Mouse (Mus musculus) gastrocnemius, postnatal 4 days (tissue): ENCODE measurements at regions not wholly inside any gene's neighbourhood (a gene's known extent, or its start where the extent isn't known, plus 50 kb on each side); places are given as distances from the start of the nearest gene placed in this dataset.

Experiments
- DNase-seq, 2 experiments: peaks; one replicate each; pipeline ENCODE4 v3.0.0; 2021 to 2022; ENCODE audit warnings: low spot score in 2 of 2, mixed read lengths in 2 of 2

- DNase-seq, result no peak
These were observed 170.0 kb downstream of the Ppargc1a start for GRCm38 (mm10) chr5:51397528-51397927.

DNA sequence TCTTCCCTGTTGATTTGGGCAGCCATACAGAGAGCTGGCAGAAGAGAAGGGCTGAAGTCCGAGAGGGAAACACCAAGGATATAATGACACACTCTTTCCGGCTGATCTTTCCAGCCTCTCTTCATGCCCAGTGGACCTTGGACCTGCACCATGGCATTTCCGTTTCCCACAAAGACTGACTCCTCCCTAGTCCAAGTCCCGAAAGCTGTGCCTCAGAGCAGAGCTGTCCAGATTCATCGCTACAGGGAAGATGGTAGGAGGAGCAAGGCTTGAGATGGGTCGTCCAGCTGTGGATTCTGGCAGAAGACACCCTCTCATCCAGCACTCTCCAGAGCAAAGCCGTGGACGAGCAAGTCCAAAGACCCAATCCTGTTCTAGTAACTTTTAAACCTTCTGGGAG lies 176.2 kb downstream of the Ppargc1a start:
- peak in 1 of 2 experiments; percentile 19 for DNase-seq

DNA sequence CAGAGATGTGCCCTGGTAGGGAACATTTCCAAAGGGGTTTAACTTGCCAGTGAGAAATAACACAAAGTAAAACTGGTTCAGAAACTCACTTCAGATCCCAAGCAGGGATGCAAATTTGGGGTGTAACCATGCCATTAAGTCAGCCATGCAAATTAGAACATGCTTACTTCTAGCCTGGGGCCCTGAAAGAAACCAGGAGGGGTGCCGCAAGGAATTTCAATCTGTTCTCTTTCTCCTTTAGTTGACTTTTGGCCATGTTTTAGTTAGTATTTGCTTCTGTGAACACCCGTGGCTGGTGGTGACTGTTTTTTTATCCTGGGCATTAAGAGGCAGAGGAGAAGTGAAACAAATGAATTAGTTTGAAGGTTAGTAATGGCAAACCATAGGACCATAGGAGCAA lies 179.8 kb downstream of the Ppargc1a start:
- no peak for DNase-seq

- DNase-seq, result no peak
These were observed 181.1 kb downstream of the Ppargc1a start for GRCm38 (mm10) chr5:51386409-51386808.

DNA sequence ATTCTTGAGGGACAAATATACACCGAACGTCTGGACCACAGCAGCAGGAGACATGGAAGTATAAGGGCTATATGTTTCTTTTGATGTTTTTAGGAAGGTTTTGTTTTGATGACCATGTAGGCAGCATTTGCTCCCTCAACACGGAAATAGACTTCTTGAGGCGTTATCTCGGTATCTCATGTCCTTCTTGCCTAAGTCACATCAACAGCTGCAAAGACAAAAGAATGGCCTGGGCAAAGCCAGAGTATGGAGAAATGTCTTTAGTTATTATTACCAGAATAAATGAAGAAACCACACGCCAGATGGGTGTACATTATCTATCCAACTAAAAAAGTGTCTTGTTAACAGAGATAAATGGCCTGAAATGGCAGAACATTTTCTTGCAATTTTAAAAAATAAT lies 183.2 kb downstream of the Ppargc1a start:
- no peak for DNase-seq

GRCm38 (mm10) chr5:51359101-51359500 lies 208.4 kb downstream of the Ppargc1a start:
- no peak for DNase-seq

DNA sequence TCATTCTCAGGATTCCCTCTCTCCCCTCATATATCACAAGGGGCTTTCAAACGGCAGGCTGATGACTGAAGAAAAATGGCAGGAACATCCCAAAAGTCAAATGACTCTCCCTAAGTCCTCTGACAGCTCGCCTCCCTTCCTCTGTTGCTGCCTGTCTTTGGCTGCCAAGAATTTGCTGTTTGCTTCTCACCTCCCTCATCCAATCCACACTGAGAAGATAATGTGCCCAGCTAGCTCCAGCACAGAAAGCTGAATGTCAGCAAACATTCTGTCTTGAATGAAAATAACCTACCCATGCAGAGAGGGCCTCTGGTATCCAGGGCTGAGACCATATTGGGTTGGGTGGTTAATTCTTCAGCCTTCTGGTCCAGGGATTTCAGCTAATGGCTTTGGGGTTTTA lies 219.3 kb downstream of the Ppargc1a start:
- no peak for DNase-seq

GRCm38 (mm10) chr5:51329142-51329541 lies 238.4 kb downstream of the Ppargc1a start:
- DNase-seq, result no peak

DNA sequence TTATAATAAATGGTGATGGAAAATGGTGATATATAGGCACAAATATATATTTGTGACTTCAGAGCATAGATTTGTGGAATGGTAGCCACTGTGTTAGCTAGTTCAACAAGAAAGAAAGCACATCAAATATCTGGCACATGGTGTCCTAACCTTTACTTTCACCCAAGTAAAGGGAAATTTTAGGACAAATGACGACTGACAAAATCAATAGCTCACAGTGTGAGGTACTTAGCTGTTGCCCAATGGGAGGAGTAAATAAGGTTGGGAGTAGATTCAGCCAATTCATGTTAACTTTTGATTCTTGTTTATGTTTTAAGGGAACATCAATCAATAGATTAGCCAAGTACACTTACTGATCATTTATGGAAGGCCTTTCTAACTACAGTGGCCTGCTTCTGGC lies 278.3 kb downstream of the Ppargc1a start:
- no peak for DNase-seq

DNA sequence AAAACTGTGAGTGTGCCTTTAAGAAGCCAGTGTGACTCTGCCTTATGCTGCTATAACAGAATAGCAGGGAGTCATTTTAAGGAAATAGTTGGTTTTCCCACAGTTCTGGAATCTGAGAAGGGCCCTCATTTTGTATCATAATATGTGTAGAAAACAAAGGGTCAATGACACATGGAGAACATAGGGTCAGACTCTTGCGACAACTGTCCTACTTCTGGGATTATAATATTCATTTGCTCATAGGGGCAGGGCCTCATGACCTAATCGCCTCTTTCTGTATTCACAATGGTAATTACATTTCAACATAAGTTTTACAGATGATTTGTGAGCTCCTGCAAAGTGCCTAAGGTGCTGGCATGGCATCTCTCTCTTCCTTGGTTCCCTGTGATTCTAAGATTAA lies 279.3 kb downstream of the Ppargc1a start:
- DNase-seq, result no peak

DNA sequence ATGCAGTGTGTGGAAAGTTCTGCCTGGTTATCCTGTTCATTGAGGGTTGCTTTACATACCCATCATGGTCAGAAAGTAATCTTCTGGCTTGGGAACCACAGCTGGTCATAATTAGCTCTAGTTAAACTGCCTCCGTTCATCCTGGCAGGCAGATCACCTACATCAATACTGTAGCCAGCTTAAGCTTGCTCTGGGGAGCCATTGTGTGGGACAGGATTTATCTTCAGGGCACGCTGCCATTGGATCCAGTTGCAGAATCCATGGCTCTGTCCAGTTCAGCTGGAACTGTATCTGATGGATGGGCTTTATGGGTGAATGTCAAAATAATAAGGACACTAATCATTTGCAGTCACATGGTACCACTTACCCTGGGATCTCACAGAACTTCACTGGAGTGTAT lies 326.4 kb downstream of the Ppargc1a start:
- DNase-seq, result peak; percentile 17 to 48

DNA sequence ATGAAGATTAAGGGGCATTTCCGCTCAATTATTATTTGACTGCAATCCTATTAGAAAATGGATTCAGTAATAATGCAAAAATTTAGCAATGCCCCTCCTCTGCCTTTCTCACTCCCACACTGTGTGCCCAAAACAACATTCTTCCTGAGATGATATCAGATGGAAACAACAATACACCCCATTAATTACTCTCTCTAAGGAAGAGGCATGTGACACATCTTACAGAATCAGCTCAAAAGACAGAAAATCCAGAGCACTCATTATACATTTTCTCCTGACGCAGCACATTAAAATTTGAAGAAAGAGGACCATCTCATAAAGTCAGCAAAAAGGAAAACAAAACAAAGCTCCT lies 333.5 kb downstream of the Ppargc1a start:
- DNase-seq, result no peak

GRCm38 (mm10) chr5:51233271-51234003 lies 334.1 kb downstream of the Ppargc1a start:
- no peak for DNase-seq

DNA sequence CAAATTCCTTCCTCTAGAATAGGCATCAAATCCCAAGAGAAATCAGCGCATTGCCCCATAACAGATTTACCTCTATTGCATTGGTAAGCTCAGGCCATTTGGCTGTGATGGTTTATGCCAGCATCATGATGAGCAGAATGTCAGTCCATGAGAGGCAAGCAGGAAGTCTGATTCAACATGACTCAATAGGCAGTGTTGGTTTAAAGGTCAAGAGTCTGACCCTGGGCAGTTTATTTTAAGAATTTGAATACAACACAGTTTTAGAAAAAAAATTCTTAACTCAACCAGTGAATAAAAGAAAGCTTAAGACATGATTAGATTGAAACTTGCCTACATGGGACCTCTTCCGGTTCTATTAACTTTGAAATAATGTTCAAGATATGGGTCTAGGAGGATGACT lies 337.7 kb downstream of the Ppargc1a start:
- DNase-seq, result no peak

- DNase-seq, result no peak
These were observed 339.5 kb downstream of the Ppargc1a start for GRCm38 (mm10) chr5:51227996-51228395.

DNA sequence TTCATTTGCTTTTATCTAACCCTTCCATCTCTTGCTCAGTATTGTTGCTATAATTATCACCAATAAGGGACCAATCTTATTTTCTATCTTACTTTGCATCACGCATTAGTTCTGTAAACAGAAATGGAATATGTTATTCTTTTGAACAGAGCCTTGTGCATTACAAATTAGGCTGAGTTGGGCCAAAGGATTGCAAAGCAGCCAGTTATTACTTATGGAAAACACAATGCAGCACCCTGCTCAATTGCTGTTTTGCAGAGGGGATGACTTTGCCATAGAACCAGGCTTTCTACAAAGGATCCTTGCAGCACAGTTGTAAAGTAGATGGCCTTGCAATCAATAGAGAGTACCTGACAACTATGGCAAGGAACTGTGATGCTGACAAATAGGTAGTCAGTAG lies 364.3 kb downstream of the Ppargc1a start:
- no peak for DNase-seq

- no peak for DNase-seq
These were observed 364.9 kb downstream of the Ppargc1a start for GRCm38 (mm10) chr5:51202525-51203215.

DNA sequence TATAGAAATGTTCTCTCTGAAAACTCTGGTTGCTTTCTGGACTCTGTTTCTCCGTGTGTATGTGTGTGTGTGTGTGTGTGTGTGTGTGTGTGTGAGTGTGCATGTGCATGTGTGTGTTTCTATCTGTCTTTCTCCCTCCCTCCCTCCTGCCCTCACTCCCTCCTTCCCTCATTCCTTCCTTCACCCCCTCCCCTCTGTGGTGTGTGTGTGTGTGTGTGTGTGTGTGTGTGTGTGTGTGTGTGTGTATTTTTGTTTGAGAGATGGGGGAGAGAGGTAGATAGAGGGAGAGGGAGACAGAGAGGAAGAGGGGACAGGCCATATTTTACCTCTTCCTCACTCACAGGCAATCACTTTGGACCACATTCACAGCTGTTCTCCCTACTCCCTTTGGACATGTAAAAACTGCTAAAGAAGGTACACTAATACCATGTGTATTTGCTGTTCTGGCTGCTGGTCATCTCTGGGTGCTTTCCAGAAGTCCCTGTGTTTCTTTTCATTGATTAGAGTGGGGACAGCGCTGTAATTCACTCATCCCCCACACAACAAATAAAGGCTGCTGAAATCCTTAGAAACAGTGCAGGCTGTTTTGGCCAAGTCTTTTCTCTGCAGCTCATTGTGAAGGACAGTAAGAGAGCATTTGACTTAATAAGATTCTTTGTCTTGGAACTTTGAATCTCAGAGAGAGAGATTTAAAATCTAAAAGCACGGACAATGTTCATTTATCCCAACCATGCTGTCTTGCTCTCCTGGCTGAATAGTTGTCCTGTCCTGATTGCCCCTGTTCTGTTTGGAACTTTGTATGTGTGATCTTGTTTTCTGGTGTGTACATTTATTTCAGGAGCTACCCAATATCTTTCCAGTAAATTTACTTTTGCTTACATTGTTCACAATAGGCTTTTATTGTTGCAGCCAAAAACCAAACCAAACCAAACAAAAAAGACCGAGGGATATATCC lies 370.9 kb downstream of the Ppargc1a start:
- no peak for DNase-seq

DNA sequence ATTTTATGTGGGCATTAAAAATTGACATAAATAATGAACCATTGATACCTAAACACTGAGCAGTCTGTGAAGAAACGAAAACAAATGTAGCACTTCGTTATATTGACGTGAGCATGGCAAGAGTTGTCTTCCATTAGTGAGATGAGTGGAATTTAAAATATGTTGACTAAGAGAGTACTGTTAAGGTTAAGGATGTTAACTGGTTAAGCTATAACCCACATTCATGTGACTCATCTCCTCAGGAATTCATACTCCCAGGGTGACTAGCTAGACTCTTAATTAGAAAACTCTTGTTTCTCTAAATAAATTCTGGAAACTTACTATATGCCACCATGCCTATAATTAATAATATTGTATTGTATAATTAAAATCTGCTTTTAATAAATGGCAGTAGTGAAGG lies 376.9 kb downstream of the Ppargc1a start:
- no peak for DNase-seq

GRCm38 (mm10) chr5:51169828-51170227 lies 397.7 kb downstream of the Ppargc1a start:
- DNase-seq, result no peak

- DNase-seq, result no peak
These were observed 399.3 kb downstream of the Ppargc1a start for GRCm38 (mm10) chr5:51168206-51168605.

DNA sequence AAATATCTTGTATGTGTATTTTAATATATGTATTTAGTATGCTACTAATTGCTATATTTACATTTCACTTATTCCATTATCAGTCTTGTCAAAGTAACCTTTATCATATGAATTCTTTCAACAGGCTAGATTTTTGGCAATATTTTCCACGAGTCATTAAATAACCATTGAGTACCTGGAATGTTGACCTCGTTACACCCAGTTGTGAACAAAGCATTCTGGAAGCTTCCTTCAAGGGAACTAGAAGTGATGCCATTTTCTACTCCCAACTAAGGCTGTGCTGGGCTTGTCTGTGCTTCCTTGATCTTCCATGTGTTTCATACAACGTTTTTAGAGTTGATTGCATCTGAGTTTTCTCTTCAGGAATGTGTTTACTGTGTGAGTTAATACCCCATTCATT lies 410.6 kb downstream of the Ppargc1a start:
- no peak for DNase-seq
